In genomic region chr2:5174716-5175115, GRCm38 (mm10) we compare ENCODE assay signal across 27 mouse cellular contexts. TPM values are rescaled to one million over a fixed set of nuclear protein-coding genes. Genes with fewer than 3 reads are reported as not detected.
"Had no signal": no experiment of that assay in that cellular context is flagged by ENCODE, and none has a peak within 500 bp of the region (broad histone marks: within the 10 kb centered on the region; RNA-seq: fewer than 3 reads in every experiment).

No protein-coding gene starts in this region.

- H3K27ac ChIP-seq: heart, embryonic 10.5 days; hindbrain, embryonic 13.5 days; hindbrain, embryonic 15.5 days; hindbrain, postnatal 0 days; kidney, embryonic 15.5 days; kidney, postnatal 0 days; limb, embryonic 13.5 days; limb, embryonic 15.5 days; liver, embryonic 13.5 days; liver, embryonic 15.5 days had no signal

- DNase-seq: gastrocnemius, postnatal 14 days; gastrocnemius, postnatal 36 days; heart, adult 18-20 months; heart, postnatal 10 days; heart, postnatal 36 days; kidney, adult 11 months; kidney, adult 2 months; kidney, adult 9 months; kidney, postnatal 14 days; kidney, postnatal 36 days; layer of hippocampus, adult 9-11 months; left cerebral cortex, postnatal 4 days; liver, embryonic 13.5 days; liver, postnatal 0 days had no signal

- H3K27me3 ChIP-seq: heart, embryonic 12.5 days; hindbrain, embryonic 13.5 days; hindbrain, embryonic 15.5 days; kidney, embryonic 15.5 days; limb, embryonic 13.5 days; limb, embryonic 15.5 days; liver, embryonic 13.5 days; liver, embryonic 15.5 days had no signal

- H3K4me1 ChIP-seq: hindbrain, embryonic 13.5 days; hindbrain, embryonic 15.5 days; kidney, embryonic 15.5 days; liver, embryonic 13.5 days; liver, embryonic 15.5 days had no signal

- H3K9ac ChIP-seq: heart, embryonic 12.5 days; hindbrain, embryonic 13.5 days; hindbrain, embryonic 15.5 days; kidney, embryonic 15.5 days; limb, embryonic 13.5 days; limb, embryonic 15.5 days; liver, embryonic 13.5 days; liver, embryonic 15.5 days; liver, postnatal 0 days had no signal

- H3K4me3 ChIP-seq: heart, embryonic 10.5 days; heart, embryonic 12.5 days; hindbrain, embryonic 13.5 days; hindbrain, embryonic 15.5 days; kidney, embryonic 15.5 days; limb, embryonic 13.5 days; limb, embryonic 15.5 days; liver, embryonic 13.5 days; liver, embryonic 15.5 days had no signal

- ATAC-seq: hindbrain, postnatal 0 days; intestine, embryonic 16.5 days; liver, postnatal 0 days had no signal

- H3K9me3 ChIP-seq: heart, embryonic 10.5 days; heart, embryonic 12.5 days; kidney, embryonic 15.5 days; limb, embryonic 13.5 days; limb, embryonic 15.5 days; liver, embryonic 13.5 days; liver, embryonic 15.5 days had no signal

- H3K4me2 ChIP-seq: heart, embryonic 12.5 days; hindbrain, embryonic 13.5 days; hindbrain, embryonic 15.5 days; kidney, embryonic 15.5 days; limb, embryonic 13.5 days; limb, embryonic 15.5 days; liver, embryonic 11.5 days; liver, embryonic 13.5 days; liver, embryonic 15.5 days had no signal

- H3K36me3 ChIP-seq: heart, embryonic 10.5 days; heart, embryonic 12.5 days; hindbrain, embryonic 13.5 days; hindbrain, embryonic 15.5 days; kidney, embryonic 15.5 days; limb, embryonic 13.5 days; limb, embryonic 15.5 days; liver, embryonic 13.5 days; liver, embryonic 15.5 days had no signal

RNA-seq across cellular contexts. Expression of gene Ccdc3, which starts 37.1 kb away (rescaled TPM):
- total RNA-seq: hematopoietic stem cell, adult 5-6 weeks had no signal
